Mouse (Mus musculus) MEL (cell line): ENCODE measurements around the gene Gnao1. TPM values are rescaled to one million over a fixed set of nuclear protein-coding genes. Genes with fewer than 3 reads are reported as not detected.

Experiments used
- DNase-seq: peaks from one replicate; pipeline ENCODE4 v3.0.0; 2011; ENCODE audit warnings: low read depth, low spot score
- H3K27ac ChIP-seq: 2 replicates; pipeline ENCODE4 v1.5.1; 2012; ENCODE audit warnings: low read depth, mild to moderate bottlenecking, control low read depth, low read length, moderate library complexity; ENCODE audit not compliant: control insufficient read depth
- H3K27me3 ChIP-seq, 2 experiments: fragments of 150-350 bp in 1 of 2; sonication (generic) in 1 of 2; 2 replicates each; pipeline ENCODE4 v1.6.1; 2012; ENCODE audit warnings: low read length in 2 of 2, mild to moderate bottlenecking in 2 of 2, improper control_type of control experiment in 1 of 2, moderate library complexity in 1 of 2; ENCODE audit not compliant: insufficient read depth in 2 of 2, control insufficient read depth in 1 of 2
- H3K36me3 ChIP-seq, 2 experiments: 2 replicates each; pipeline ENCODE4 v1.6.1; 2012 to 2014; ENCODE audit warnings: low read length in 2 of 2, improper control_type of control experiment in 1 of 2, inconsistent platforms in 1 of 2, mild to moderate bottlenecking in 1 of 2; ENCODE audit not compliant: insufficient read depth in 2 of 2, control insufficient read depth in 1 of 2
- H3K4me1 ChIP-seq, 2 experiments: fragments of 150-350 bp in 1 of 2; sonication (generic) in 1 of 2; 2 replicates each; pipeline ENCODE4 v1.6.1; 2012; ENCODE audit warnings: low read length in 2 of 2, improper control_type of control experiment in 1 of 2, mild to moderate bottlenecking in 1 of 2; ENCODE audit not compliant: insufficient read depth in 2 of 2, control insufficient read depth in 1 of 2
- H3K4me3 ChIP-seq, 2 experiments: fragments of 150-350 bp in 1 of 2; sonication (generic) in 1 of 2; 2 replicates each; pipeline ENCODE4 v1.5.1; 2012; ENCODE audit warnings: low read depth in 2 of 2, low read length in 2 of 2, mild to moderate bottlenecking in 2 of 2, moderate library complexity in 2 of 2, control low read depth in 1 of 2, improper control_type of control experiment in 1 of 2; ENCODE audit not compliant: control insufficient read depth in 1 of 2, insufficient read depth in 1 of 2
- H3K79me2 ChIP-seq: 2 replicates; pipeline ENCODE4 v1.6.1; 2012; ENCODE audit warnings: mild to moderate bottlenecking, low read length, moderate library complexity; ENCODE audit not compliant: control insufficient read depth, poor library complexity, insufficient read depth
- H3K9ac ChIP-seq: 2 replicates; pipeline ENCODE4 v1.6.1; 2012; ENCODE audit warnings: low read depth, mild to moderate bottlenecking, control low read depth, low read length, moderate library complexity; ENCODE audit not compliant: control insufficient read depth, poor library complexity, severe bottlenecking
- H3K9me3 ChIP-seq: fragments of 150-350 bp; sonication (generic); replicated peaks from 2 replicates; pipeline ENCODE4 v1.6.1; 2012; ENCODE audit warnings: mild to moderate bottlenecking, low read length, improper control_type of control experiment, moderate library complexity; ENCODE audit not compliant: insufficient read depth
- CHD1 ChIP-seq: IDR thresholded peaks from 2 replicates; pipeline ENCODE4 v1.6.1; 2012; ENCODE audit warnings: low read depth, mild to moderate bottlenecking, inconsistent platforms, low read length, improper control_type of control experiment
- CTCF ChIP-seq, 3 experiments: IDR thresholded peaks in 2 of 3; conservative IDR thresholded peaks in 1 of 3; 2 replicates each; pipeline ENCODE4 v1.5.1; 2011 to 2012; ENCODE audit warnings: low read length in 3 of 3, low read depth in 2 of 3, mild to moderate bottlenecking in 2 of 3, improper control_type of control experiment in 1 of 3, inconsistent platforms in 1 of 3, mixed read lengths in 1 of 3, moderate library complexity in 1 of 3; ENCODE audit not compliant: control insufficient read depth in 1 of 3, insufficient read depth in 1 of 3, poor library complexity in 1 of 3, severe bottlenecking in 1 of 3
- ELF1 ChIP-seq: IDR thresholded peaks from 2 replicates; pipeline ENCODE4 v1.6.1; 2014; ENCODE audit warnings: low read depth, mild to moderate bottlenecking, inconsistent platforms, low read length, improper control_type of control experiment, moderate library complexity
- ETS1 ChIP-seq: IDR thresholded peaks from 2 replicates; pipeline ENCODE4 v1.6.1; 2012; ENCODE audit warnings: low read depth, mild to moderate bottlenecking, inconsistent platforms, low read length, improper control_type of control experiment, moderate library complexity
- HCFC1 ChIP-seq: IDR thresholded peaks from 2 replicates; pipeline ENCODE4 v1.6.1; 2012; ENCODE audit warnings: low read depth, mild to moderate bottlenecking, inconsistent platforms, low read length, improper control_type of control experiment, moderate library complexity
- KAT2A ChIP-seq: conservative IDR thresholded peaks from 2 replicates; pipeline ENCODE4 v1.6.1; 2012; ENCODE audit warnings: low read depth, low read length, improper control_type of control experiment, inconsistent platforms
- MAX ChIP-seq: IDR thresholded peaks from 2 replicates; pipeline ENCODE4 v1.6.1; 2011; ENCODE audit warnings: low read length, improper control_type of control experiment
- MEF2A ChIP-seq: IDR thresholded peaks from 2 replicates; pipeline ENCODE4 v1.6.1; 2014; ENCODE audit warnings: low read depth, mild to moderate bottlenecking, inconsistent platforms, low read length, improper control_type of control experiment; ENCODE audit not compliant: poor library complexity, insufficient replicate concordance, severe bottlenecking; ENCODE audit errors: extremely low read depth
- NELFE ChIP-seq: IDR thresholded peaks from 2 replicates; pipeline ENCODE4 v1.6.1; 2011; ENCODE audit warnings: low read depth, low read length, improper control_type of control experiment
- POLR2AphosphoS2 ChIP-seq: IDR thresholded peaks from 2 replicates; pipeline ENCODE4 v1.6.1; 2011; ENCODE audit warnings: low read length, improper control_type of control experiment
- POLR2AphosphoS5 ChIP-seq: IDR thresholded peaks from 2 replicates; pipeline ENCODE4 v1.6.1; 2012; ENCODE audit warnings: low read depth, borderline replicate concordance, mild to moderate bottlenecking, inconsistent platforms, low read length, moderate library complexity, mixed read lengths
- SMC3 ChIP-seq: IDR thresholded peaks from 2 replicates; pipeline ENCODE4 v1.6.1; 2011; ENCODE audit warnings: low read depth, low read length, improper control_type of control experiment
- TBP ChIP-seq: IDR thresholded peaks from 2 replicates; pipeline ENCODE4 v1.8.0; 2011; ENCODE audit warnings: low read depth, low read length, improper control_type of control experiment
- UBTF ChIP-seq: IDR thresholded peaks from 2 replicates; pipeline ENCODE4 v1.6.1; 2012; ENCODE audit warnings: low read depth, mild to moderate bottlenecking, inconsistent platforms, low read length, improper control_type of control experiment, moderate library complexity, borderline replicate concordance; ENCODE audit not compliant: insufficient read depth
- ZKSCAN1 ChIP-seq: IDR thresholded peaks from 2 replicates; pipeline ENCODE4 v1.6.1; 2012; ENCODE audit warnings: low read depth, mild to moderate bottlenecking, inconsistent platforms, low read length, improper control_type of control experiment, moderate library complexity
- ZMIZ1 ChIP-seq: IDR thresholded peaks from 2 replicates; pipeline ENCODE4 v1.6.1; 2012; ENCODE audit warnings: low read depth, mild to moderate bottlenecking, inconsistent platforms, low read length, improper control_type of control experiment, moderate library complexity
- polyA plus RNA-seq, 2 experiments: library from polyadenylated mRNA; stranded (reverse) in 1 of 2; unstranded in 1 of 2; fragments of >175 nt in 1 of 2; fragments of >200 nt in 1 of 2; gene quantifications; 2 replicates each; pipeline versions ENCODE4 v1.2.1 to v1.2.4; 2012; ENCODE audit warnings: low replicate concordance in 2 of 2, low read depth in 1 of 2; ENCODE audit not compliant: insufficient read length in 2 of 2, insufficient read depth in 1 of 2, missing spikeins in 1 of 2
- total RNA-seq: library from RNA; depleted of rRNA; stranded (reverse); fragments of 300-350 nt; gene quantifications from 2 replicates; pipeline ENCODE4 v1.2.3, GENCODE M21; 2012

Gene Gnao1
- total and polyA plus RNA-seq, 3 experiments, result 0.03 TPM; not detected in 2

DNA sequence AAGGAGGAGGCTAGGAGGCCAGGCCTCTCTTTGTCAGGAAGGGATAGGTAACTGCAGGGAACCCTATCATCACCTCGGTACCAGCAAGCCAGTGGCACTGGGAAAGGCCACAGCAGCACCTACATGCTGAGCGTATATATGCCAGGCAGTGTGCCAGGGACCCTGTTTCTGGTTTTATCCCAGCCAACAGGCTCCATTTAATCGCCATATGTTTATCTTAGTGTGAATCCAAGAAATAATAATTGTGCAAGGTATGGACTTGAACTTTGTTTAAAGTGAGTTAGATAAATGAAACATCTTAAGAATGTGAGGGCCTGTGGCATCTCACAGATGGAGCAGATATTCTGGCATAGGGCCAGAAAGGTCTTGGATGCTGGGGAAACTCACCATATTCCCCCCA lies 109.7 kb downstream of the Gnao1 start:
- Histone ChIP-seq H3K9me3 (no peaks in the 10 kb centered on the region), H3K79me2 (no peaks in the 10 kb centered on the region), H3K4me3 (no peak overlapping the region), H3K27me3 (no peaks in the 10 kb centered on the region), H3K27ac (no peak overlapping the region), H3K36me3 (no peaks in the 10 kb centered on the region), H3K4me1 (no peaks in the 10 kb centered on the region), H3K9ac (no peak overlapping the region)
- TF ChIP-seq MAX, result no peak
- TF ChIP-seq ZKSCAN1, result no peak
- TF ChIP-seq TBP, result no peak
- TF ChIP-seq UBTF, result no peak
- TF ChIP-seq POLR2AphosphoS5, result no peak
- TF ChIP-seq KAT2A, result no peak
- TF ChIP-seq MEF2A, result no peak
- TF ChIP-seq POLR2AphosphoS2, result no peak
- TF ChIP-seq NELFE, result no peak
- TF ChIP-seq ZMIZ1, result no peak
- no peak for DNase-seq

DNA sequence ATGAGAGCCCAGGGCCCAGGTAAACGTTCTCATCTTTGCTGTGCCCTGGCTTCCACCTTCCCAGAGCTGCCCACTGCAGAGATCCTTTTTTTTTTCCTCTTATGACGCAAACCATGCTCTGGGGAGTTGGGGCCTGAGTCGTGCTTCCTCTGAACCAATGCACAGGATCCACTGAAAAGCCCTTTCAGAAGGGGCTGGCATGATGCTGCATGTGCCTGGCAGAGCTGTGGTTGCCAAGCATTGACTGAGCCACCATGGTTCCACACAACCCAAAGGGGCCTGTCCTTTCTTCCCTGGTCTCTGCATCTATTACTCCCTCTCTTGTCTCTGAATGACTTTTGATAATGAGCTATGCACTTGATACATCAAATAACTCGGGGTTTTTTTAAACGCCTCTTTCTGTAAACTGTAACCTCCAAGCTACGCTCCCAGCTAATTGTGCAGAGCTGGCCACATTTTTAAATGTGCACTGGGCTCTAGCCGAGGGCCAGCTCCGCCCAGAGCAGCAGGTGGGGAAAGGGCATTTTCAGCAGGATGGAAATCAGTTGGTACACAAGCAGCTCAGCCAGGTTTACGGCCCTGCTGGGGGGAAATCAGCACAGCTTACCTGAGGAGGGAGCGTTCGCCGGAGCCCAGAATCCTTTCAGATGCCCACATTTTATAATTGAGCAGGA lies 110.3 kb downstream of the Gnao1 start:
- H3K27me3 ChIP-seq, result no peaks in the 10 kb centered on the region
- no peaks in the 10 kb centered on the region for H3K9me3 ChIP-seq
- no peak for DNase-seq
- H3K4me1 ChIP-seq, result no peaks in the 10 kb centered on the region
- H3K36me3 ChIP-seq, result no peaks in the 10 kb centered on the region
- no peaks in the 10 kb centered on the region for H3K79me2 ChIP-seq
- no peak overlapping the region for H3K9ac ChIP-seq
- H3K4me3 ChIP-seq, result no peak overlapping the region
- no peak for TF ChIP-seq UBTF
- no peak for TF ChIP-seq SMC3
- TF ChIP-seq HCFC1, result no peak
- no peak for TF ChIP-seq CTCF (IDR thresholded peaks at IDR 0.05 in 2 of 3, conservative IDR thresholded peaks at IDR 0.05 in 1 of 3; ENCODE audit: control insufficient read depth in 1 of 3, insufficient read depth in 1 of 3, low read depth in 2 of 3, low read length in 3 of 3, poor library complexity in 1 of 3, severe bottlenecking in 1 of 3)
- no peak for TF ChIP-seq CHD1
- TF ChIP-seq, all 39 proteins: peak for 0
- no peak overlapping the region for H3K27ac ChIP-seq

DNA sequence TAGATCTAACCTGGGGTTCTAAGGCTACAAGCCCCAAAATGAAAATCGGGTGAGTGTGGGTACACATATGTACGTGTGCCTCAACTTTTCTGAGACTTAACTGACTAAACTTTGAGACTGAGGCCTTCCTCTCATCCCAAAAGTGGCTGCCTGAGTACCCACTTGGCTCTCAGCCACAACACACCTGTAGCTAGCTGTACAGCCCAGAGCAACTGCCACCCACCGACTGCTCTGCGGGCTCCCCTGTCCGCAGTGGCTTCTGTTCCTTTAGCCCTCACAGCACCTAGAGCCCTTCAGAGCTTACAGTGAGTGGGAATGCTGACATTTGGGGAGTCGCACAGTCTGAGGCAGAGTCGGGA lies 110.8 kb downstream of the Gnao1 start:
- Histone ChIP-seq H3K36me3 (no peaks in the 10 kb centered on the region), H3K9ac (no peak overlapping the region), H3K4me3 (no peak overlapping the region), H3K9me3 (no peaks in the 10 kb centered on the region), H3K27me3 (no peaks in the 10 kb centered on the region), H3K27ac (no peak overlapping the region), H3K4me1 (no peaks in the 10 kb centered on the region), H3K79me2 (no peaks in the 10 kb centered on the region)
- no peak for DNase-seq
- TF ChIP-seq ZMIZ1 (no peak), ETS1 (no peak), ELF1 (no peak)
